Mouse (Mus musculus) testis, adult 2 months (tissue): ENCODE results near the gene Klrb1f.

Experiments used
- CTCF ChIP-seq: fragments of 200-500 bp; IDR thresholded peaks from 2 replicates; pipeline ENCODE4 v1.5.1; 2012; ENCODE audit warnings: low read depth, mild to moderate bottlenecking, inconsistent platforms, low read length, moderate library complexity; ENCODE audit not compliant: control insufficient read depth, insufficient read depth, insufficient replicate concordance
- POLR2A ChIP-seq: fragments of 200-500 bp; IDR thresholded peaks from 2 replicates; pipeline ENCODE4 v1.6.1; 2012; ENCODE audit warnings: low read depth, mild to moderate bottlenecking, inconsistent platforms, low read length, moderate library complexity; ENCODE audit not compliant: control insufficient read depth

DNA sequence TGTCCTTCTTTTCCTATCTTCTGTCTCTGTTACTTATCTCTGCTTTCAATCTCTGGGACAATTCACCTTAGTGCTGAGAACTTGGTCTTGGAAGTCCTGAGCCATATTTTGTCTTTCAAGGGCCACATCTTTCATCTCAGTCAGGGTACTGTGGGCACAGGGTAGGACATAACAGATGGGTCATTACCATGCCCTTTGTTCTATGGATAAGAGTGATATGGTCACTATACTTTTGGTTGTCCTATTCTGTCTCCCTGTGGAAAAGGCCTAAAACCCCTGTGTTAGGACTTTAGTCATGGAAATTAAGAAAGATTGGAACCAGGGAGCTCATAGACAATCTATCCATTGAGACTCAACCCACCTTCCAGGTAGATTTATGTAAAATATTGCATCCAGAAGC lies 20.8 kb downstream of the Klrb1f start:
- TF ChIP-seq CTCF (no peak), POLR2A (no peak)
